Mouse (Mus musculus) brain, embryonic 14.5 days (tissue): ENCODE data around the gene Slco4a1.

ENCODE experiments used
- CTCF ChIP-seq: fragments of 200-500 bp; IDR thresholded peaks from 2 replicates; pipeline ENCODE4 v1.5.1; 2012; ENCODE audit warnings: inconsistent platforms, mild to moderate bottlenecking, moderate library complexity, borderline replicate concordance; ENCODE audit not compliant: insufficient read depth, insufficient read length; ENCODE audit errors: extremely low read depth
- POLR2A ChIP-seq: fragments of 200-500 bp; IDR thresholded peaks from 2 replicates; pipeline ENCODE4 v1.6.1; 2012; ENCODE audit warnings: mild to moderate bottlenecking, inconsistent platforms, borderline replicate concordance; ENCODE audit not compliant: poor library complexity, insufficient read depth, insufficient read length, severe bottlenecking; ENCODE audit errors: extremely low read depth

DNA sequence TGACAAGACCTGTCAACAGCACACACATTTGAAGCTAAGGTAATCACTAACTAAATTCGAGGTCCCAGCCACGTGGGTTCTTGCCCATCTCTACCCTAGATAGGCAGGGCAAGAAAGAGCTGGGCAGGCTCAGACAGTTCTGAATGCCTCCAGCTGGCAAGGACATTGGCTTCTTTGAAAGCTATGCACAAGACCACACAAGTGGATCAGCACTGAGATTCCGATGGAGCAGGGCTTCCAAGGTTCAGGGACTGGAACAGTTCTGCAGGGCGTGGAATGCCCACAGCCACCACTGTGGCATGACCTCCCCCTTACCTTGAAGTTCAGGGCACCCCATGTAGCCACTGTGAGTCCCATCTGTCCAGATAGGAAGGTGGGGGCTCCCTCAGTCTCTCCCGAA, 5.5 kb upstream of the Slco4a1 start:
- TF ChIP-seq POLR2A (no peak), CTCF (no peak)
